Mouse (Mus musculus): ENCODE data around the gene Nr4a2.

- TF ChIP-seq CTCF (IDR thresholded peaks at IDR 0.05 in 2 of 3, conservative IDR thresholded peaks at IDR 0.05 in 1 of 3; ENCODE audit: control insufficient read depth in 1 of 3, insufficient read depth in 1 of 3, low read depth in 2 of 3, low read length in 3 of 3, poor library complexity in 1 of 3, severe bottlenecking in 1 of 3), result no peak
- no peak for TF ChIP-seq POLR2A (IDR thresholded peaks at IDR 0.05; ENCODE audit: control insufficient read depth in 1 of 2, insufficient read depth in 1 of 2, low read depth in 1 of 2, low read length in 2 of 2, poor library complexity in 1 of 2)
- TF ChIP-seq MAX (IDR thresholded peaks at IDR 0.05; ENCODE audit: low read length), result no peak
- TF ChIP-seq USF1 (IDR thresholded peaks at IDR 0.05; ENCODE audit: low read depth, low read length), result no peak
- no peak for TF ChIP-seq ETS1 (IDR thresholded peaks at IDR 0.05; ENCODE audit: low read depth, low read length)
- TF ChIP-seq GATA1 (IDR thresholded peaks at IDR 0.05; ENCODE audit: low read depth, low read length), result no peak
- no peak for TF ChIP-seq EP300 (IDR thresholded peaks at IDR 0.05; ENCODE audit: low read depth in 1 of 2, low read length in 2 of 2)
- no peak for TF ChIP-seq MAFK (IDR thresholded peaks at IDR 0.05; ENCODE audit: borderline replicate concordance, low read depth, low read length)
- no peak for TF ChIP-seq MAZ (IDR thresholded peaks at IDR 0.05; ENCODE audit: low read depth, low read length)
- no peak for TF ChIP-seq TAL1 (IDR thresholded peaks at IDR 0.05; ENCODE audit: low read length)
- TF ChIP-seq MYC (IDR thresholded peaks at IDR 0.05; ENCODE audit: low read depth, low read length), result no peak
Measured at GRCm38 (mm10) chr2:57112949-57113348, 10.9 kb downstream of the Nr4a2 start.
